Mouse (Mus musculus) sigmoid colon, adult 10 weeks (tissue): ENCODE data around the gene Pcdh17. TPM values are rescaled to one million over a fixed set of nuclear protein-coding genes. Genes with fewer than 3 reads are reported as not detected.

ENCODE experiments used
- polyA plus RNA-seq: library from polyadenylated mRNA; stranded (reverse); fragments of 350-450 nt; fragmentation: Illumina TruSeq; extraction: RNeasy Lipid Tissue Mini Kit (QIAGEN cat#74804); gene quantifications from one replicate; pipeline ENCODE4 v1.2.3, GENCODE M21; 2014; ENCODE audit warnings: low read depth, low replicate concordance

Pcdh17 gene
- 6.5 TPM for polyA plus RNA-seq

GRCm38 (mm10) chr14:84443288-84443686 lies at the start of gene Pcdh17:
Gene Pcdh17, plus strand, starts transcription at chr14:84443563.

